Mouse (Mus musculus) MEL (cell line): ENCODE results near the gene Efcab7. TPM values are rescaled to one million over a fixed set of nuclear protein-coding genes. Genes with fewer than 3 reads are reported as not detected.

Experiments used
- DNase-seq: peaks from one replicate; pipeline ENCODE4 v3.0.0; 2011; ENCODE audit warnings: low read depth, low spot score
- H3K27ac ChIP-seq: 2 replicates; pipeline ENCODE4 v1.5.1; 2012; ENCODE audit warnings: low read depth, mild to moderate bottlenecking, control low read depth, low read length, moderate library complexity; ENCODE audit not compliant: control insufficient read depth
- H3K27me3 ChIP-seq, 2 experiments: fragments of 150-350 bp in 1 of 2; sonication (generic) in 1 of 2; 2 replicates each; pipeline ENCODE4 v1.6.1; 2012; ENCODE audit warnings: low read length in 2 of 2, mild to moderate bottlenecking in 2 of 2, improper control_type of control experiment in 1 of 2, moderate library complexity in 1 of 2; ENCODE audit not compliant: insufficient read depth in 2 of 2, control insufficient read depth in 1 of 2
- H3K36me3 ChIP-seq, 2 experiments: 2 replicates each; pipeline ENCODE4 v1.6.1; 2012 to 2014; ENCODE audit warnings: low read length in 2 of 2, improper control_type of control experiment in 1 of 2, inconsistent platforms in 1 of 2, mild to moderate bottlenecking in 1 of 2; ENCODE audit not compliant: insufficient read depth in 2 of 2, control insufficient read depth in 1 of 2
- H3K4me1 ChIP-seq, 2 experiments: fragments of 150-350 bp in 1 of 2; sonication (generic) in 1 of 2; 2 replicates each; pipeline ENCODE4 v1.6.1; 2012; ENCODE audit warnings: low read length in 2 of 2, improper control_type of control experiment in 1 of 2, mild to moderate bottlenecking in 1 of 2; ENCODE audit not compliant: insufficient read depth in 2 of 2, control insufficient read depth in 1 of 2
- H3K4me3 ChIP-seq, 2 experiments: fragments of 150-350 bp in 1 of 2; sonication (generic) in 1 of 2; 2 replicates each; pipeline ENCODE4 v1.5.1; 2012; ENCODE audit warnings: low read depth in 2 of 2, low read length in 2 of 2, mild to moderate bottlenecking in 2 of 2, moderate library complexity in 2 of 2, control low read depth in 1 of 2, improper control_type of control experiment in 1 of 2; ENCODE audit not compliant: control insufficient read depth in 1 of 2, insufficient read depth in 1 of 2
- H3K79me2 ChIP-seq: 2 replicates; pipeline ENCODE4 v1.6.1; 2012; ENCODE audit warnings: mild to moderate bottlenecking, low read length, moderate library complexity; ENCODE audit not compliant: control insufficient read depth, poor library complexity, insufficient read depth
- H3K9ac ChIP-seq: 2 replicates; pipeline ENCODE4 v1.6.1; 2012; ENCODE audit warnings: low read depth, mild to moderate bottlenecking, control low read depth, low read length, moderate library complexity; ENCODE audit not compliant: control insufficient read depth, poor library complexity, severe bottlenecking
- H3K9me3 ChIP-seq: fragments of 150-350 bp; sonication (generic); replicated peaks from 2 replicates; pipeline ENCODE4 v1.6.1; 2012; ENCODE audit warnings: mild to moderate bottlenecking, low read length, improper control_type of control experiment, moderate library complexity; ENCODE audit not compliant: insufficient read depth
- CHD2 ChIP-seq: IDR thresholded peaks from 2 replicates; pipeline ENCODE4 v1.6.1; 2011; ENCODE audit warnings: low read length, improper control_type of control experiment
- CTCF ChIP-seq, 3 experiments: IDR thresholded peaks in 2 of 3; conservative IDR thresholded peaks in 1 of 3; 2 replicates each; pipeline ENCODE4 v1.5.1; 2011 to 2012; ENCODE audit warnings: low read length in 3 of 3, low read depth in 2 of 3, mild to moderate bottlenecking in 2 of 3, improper control_type of control experiment in 1 of 3, inconsistent platforms in 1 of 3, mixed read lengths in 1 of 3, moderate library complexity in 1 of 3; ENCODE audit not compliant: control insufficient read depth in 1 of 3, insufficient read depth in 1 of 3, poor library complexity in 1 of 3, severe bottlenecking in 1 of 3
- E2F4 ChIP-seq: IDR thresholded peaks from 2 replicates; pipeline ENCODE4 v1.6.1; 2011; ENCODE audit warnings: low read depth, low read length, improper control_type of control experiment, borderline replicate concordance
- JUND ChIP-seq: IDR thresholded peaks from 2 replicates; pipeline ENCODE4 v1.6.1; 2011; ENCODE audit warnings: low read depth, mild to moderate bottlenecking, improper control_type of control experiment, low read length
- MAZ ChIP-seq: IDR thresholded peaks from 2 replicates; pipeline ENCODE4 v1.6.1; 2012; ENCODE audit warnings: low read depth, mild to moderate bottlenecking, inconsistent platforms, low read length, improper control_type of control experiment
- MXI1 ChIP-seq: IDR thresholded peaks from 2 replicates; pipeline ENCODE4 v1.6.1; 2011; ENCODE audit warnings: mild to moderate bottlenecking, low read depth, low read length, improper control_type of control experiment
- POLR2AphosphoS5 ChIP-seq: IDR thresholded peaks from 2 replicates; pipeline ENCODE4 v1.6.1; 2012; ENCODE audit warnings: low read depth, borderline replicate concordance, mild to moderate bottlenecking, inconsistent platforms, low read length, moderate library complexity, mixed read lengths
- RAD21 ChIP-seq: IDR thresholded peaks from 2 replicates; pipeline ENCODE4 v1.6.1; 2011; ENCODE audit warnings: mild to moderate bottlenecking, low read depth, low read length, improper control_type of control experiment
- TAL1 ChIP-seq: IDR thresholded peaks from 2 replicates; pipeline ENCODE4 v1.6.1; 2012; ENCODE audit warnings: mild to moderate bottlenecking, inconsistent platforms, low read length, moderate library complexity, mixed read lengths
- ZC3H11A ChIP-seq: IDR thresholded peaks from 2 replicates; pipeline ENCODE4 v1.6.1; 2012; ENCODE audit warnings: low read depth, mild to moderate bottlenecking, inconsistent platforms, low read length, improper control_type of control experiment
- polyA plus RNA-seq, 2 experiments: library from polyadenylated mRNA; stranded (reverse) in 1 of 2; unstranded in 1 of 2; fragments of >175 nt in 1 of 2; fragments of >200 nt in 1 of 2; gene quantifications; 2 replicates each; pipeline versions ENCODE4 v1.2.1 to v1.2.4; 2012; ENCODE audit warnings: low replicate concordance in 2 of 2, low read depth in 1 of 2; ENCODE audit not compliant: insufficient read length in 2 of 2, insufficient read depth in 1 of 2, missing spikeins in 1 of 2
- total RNA-seq: library from RNA; depleted of rRNA; stranded (reverse); fragments of 300-350 nt; gene quantifications from 2 replicates; pipeline ENCODE4 v1.2.3, GENCODE M21; 2012

The Efcab7 gene
- total and polyA plus RNA-seq, 3 experiments, result 7.4 to 9.9 TPM; not detected in 1

GRCm38 (mm10) chr4:99936278-99936677 lies 107.3 kb downstream of the Efcab7 start:
- Histone ChIP-seq H3K27ac (no peak overlapping the region), H3K4me3 (no peak overlapping the region), H3K9ac (no peak overlapping the region), H3K4me1 (0 out of 4 replicates have a peak, but pooled peaks cover 0 to 5% of the 10 kb centered on the region in 2 experiments), H3K27me3 (no peaks in the 10 kb centered on the region), H3K79me2 (no peaks in the 10 kb centered on the region), H3K9me3 (no peaks in the 10 kb centered on the region), H3K36me3 (no peaks in the 10 kb centered on the region)
- TF ChIP-seq MXI1 (no peak), ZC3H11A (no peak), CHD2 (no peak), CTCF (IDR thresholded peaks at IDR 0.05 in 2 of 3, conservative IDR thresholded peaks at IDR 0.05 in 1 of 3; ENCODE audit: control insufficient read depth in 1 of 3, insufficient read depth in 1 of 3, low read depth in 2 of 3, low read length in 3 of 3, poor library complexity in 1 of 3, severe bottlenecking in 1 of 3) (no peak), TAL1 (no peak), E2F4 (no peak)
- DNase-seq, result no peak

GRCm38 (mm10) chr4:99939711-99940505 lies 110.9 kb downstream of the Efcab7 start:
- H3K4me3 ChIP-seq, result no peak overlapping the region
- H3K9ac ChIP-seq, result no peak overlapping the region
- no peak for DNase-seq
- no peaks in the 10 kb centered on the region for H3K79me2 ChIP-seq
- no peaks in the 10 kb centered on the region for H3K4me1 ChIP-seq
- no peaks in the 10 kb centered on the region for H3K27me3 ChIP-seq
- no peak overlapping the region for H3K27ac ChIP-seq
- H3K36me3 ChIP-seq, result no peaks in the 10 kb centered on the region
- TF ChIP-seq JUND, result no peak
- TF ChIP-seq MAZ, result no peak
- no peaks in the 10 kb centered on the region for H3K9me3 ChIP-seq

- H3K4me1 ChIP-seq, result no peaks in the 10 kb centered on the region
- H3K4me3 ChIP-seq, result peak overlapping the region in 1 of 2 experiments; percentile 7; a peak in 1 of 4 replicates
- H3K27ac ChIP-seq, result no peak overlapping the region
- H3K9ac ChIP-seq, result no peak overlapping the region
- TF ChIP-seq RAD21, result peak; percentile 3; the same call in 1 of the 2 replicates
- no peak for TF ChIP-seq POLR2AphosphoS5
- peak in 1 of 3 experiments; percentile 21; a peak in 2 of 6 replicates for TF ChIP-seq CTCF (IDR thresholded peaks at IDR 0.05 in 2 of 3, conservative IDR thresholded peaks at IDR 0.05 in 1 of 3; ENCODE audit: control insufficient read depth in 1 of 3, insufficient read depth in 1 of 3, low read depth in 2 of 3, low read length in 3 of 3, poor library complexity in 1 of 3, severe bottlenecking in 1 of 3)
- no peak for DNase-seq
- no peaks in the 10 kb centered on the region; a peak in 1 of 4 replicates for H3K36me3 ChIP-seq
- H3K79me2 ChIP-seq, result no peaks in the 10 kb centered on the region
- H3K27me3 ChIP-seq, result no peaks in the 10 kb centered on the region
- H3K9me3 ChIP-seq, result no peaks in the 10 kb centered on the region
These were observed 112.8 kb downstream of the Efcab7 start for GRCm38 (mm10) chr4:99941655-99942414.
